Mouse (Mus musculus) small intestine, adult 2 months (tissue): ENCODE data around the gene Fstl3.

Experiments
- CTCF ChIP-seq: fragments of 200-500 bp; IDR thresholded peaks from 2 replicates; pipeline ENCODE4 v1.5.1; 2012; ENCODE audit warnings: low read depth, mild to moderate bottlenecking, control low read depth, inconsistent platforms, low read length, moderate library complexity, mixed read lengths; ENCODE audit not compliant: insufficient replicate concordance, insufficient read length; ENCODE audit errors: extremely low read depth
- POLR2A ChIP-seq: fragments of 200-500 bp; IDR thresholded peaks from 2 replicates; pipeline ENCODE4 v1.6.1; 2012; ENCODE audit warnings: low read depth, mild to moderate bottlenecking, control low read depth, inconsistent platforms, low read length, moderate library complexity

DNA sequence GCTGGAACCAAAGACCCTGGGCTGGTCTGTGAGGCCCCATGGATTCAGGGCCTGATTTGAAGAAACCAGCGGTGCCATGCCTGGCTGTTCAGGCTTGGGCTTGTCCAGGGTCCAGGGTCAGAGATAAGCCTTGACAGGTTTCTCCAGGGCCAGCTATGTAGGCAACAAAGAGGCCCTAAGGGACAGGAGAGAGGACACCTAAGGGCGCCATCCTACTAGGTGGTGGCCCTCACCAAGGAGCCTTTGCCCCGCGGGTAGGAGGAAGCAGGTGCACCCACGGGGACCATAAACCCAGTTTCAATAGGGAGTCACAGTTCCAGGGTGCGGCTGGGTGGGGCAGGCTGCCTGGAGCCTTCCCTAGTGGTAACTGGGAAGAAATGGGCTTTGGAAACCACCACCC, 45.9 kb downstream of the Fstl3 start:
- peak; percentile 63; the same call in 1 of the 2 replicates for TF ChIP-seq POLR2A
- TF ChIP-seq CTCF = no peak
